Mouse (Mus musculus) hindbrain, embryonic 11.5 days (tissue): ENCODE measurements around the gene Tmem33. TPM values are rescaled to one million over a fixed set of nuclear protein-coding genes. Genes with fewer than 3 reads are reported as not detected.

ENCODE experiments used
- ATAC-seq: fragments of 200-750 bp; cut with Nextera tagmentation; 2 replicates; pipeline ENCODE4 v1.8.0; 2017; ENCODE audit warnings: mild to moderate bottlenecking, moderate TSS enrichment, moderate library complexity; ENCODE audit not compliant: low FRiP score
- DNase-seq: peaks from one replicate; pipeline ENCODE4 v3.0.0-alpha.2; 2015; ENCODE audit warnings: low spot score
- H3K27ac ChIP-seq: fragments of 300-500 bp; sonication (generic); 2 replicates; pipeline ENCODE4 v1.5.1; 2014; ENCODE audit warnings: mild to moderate bottlenecking, low read depth, low read length
- H3K27me3 ChIP-seq: fragments of 300-500 bp; sonication (generic); 2 replicates; pipeline ENCODE4 v1.6.1; 2014; ENCODE audit warnings: mild to moderate bottlenecking, low read length, moderate library complexity, mixed read lengths; ENCODE audit not compliant: control insufficient read depth, insufficient read depth
- H3K36me3 ChIP-seq: fragments of 300-500 bp; sonication (generic); 2 replicates; pipeline ENCODE4 v1.6.1; 2014; ENCODE audit warnings: mild to moderate bottlenecking, low read length, moderate library complexity, mixed read lengths; ENCODE audit not compliant: control insufficient read depth, insufficient read depth
- H3K4me1 ChIP-seq: fragments of 300-500 bp; sonication (generic); replicated peaks from 2 replicates; pipeline ENCODE4 v1.6.1; 2014; ENCODE audit warnings: low read length, mixed read lengths; ENCODE audit not compliant: control insufficient read depth, insufficient read depth
- H3K4me2 ChIP-seq: fragments of 300-500 bp; sonication (generic); replicated peaks from 2 replicates; pipeline ENCODE4 v1.6.1; 2014; ENCODE audit warnings: mild to moderate bottlenecking, low read depth, low read length
- H3K4me3 ChIP-seq: fragments of 300-500 bp; sonication (generic); 2 replicates; pipeline ENCODE4 v1.5.1; 2014; ENCODE audit warnings: low read depth, low read length
- H3K9ac ChIP-seq: fragments of 300-500 bp; sonication (generic); 2 replicates; pipeline ENCODE4 v1.6.1; 2014; ENCODE audit warnings: low read depth, low read length
- H3K9me3 ChIP-seq: fragments of 300-500 bp; sonication (generic); 2 replicates; pipeline ENCODE4 v1.6.1; 2016; ENCODE audit warnings: low read length; ENCODE audit not compliant: control insufficient read depth
- WGBS: fragments of 180-500 bp; shearing (Covaris S2); extraction: QIAGEN DNeasy Blood & Tissue Kit; methylation state at CpG from one replicate; pipeline ENCODE4 v1.1.7; 2014; 5-methylcytosine and 5-hydroxymethylcytosine counted together
- polyA plus RNA-seq: library from polyadenylated mRNA; unstranded; fragments of >200 nt; fragmentation: Nextera tagmentation; extraction: Ambion mirVana; gene quantifications from 2 replicates; pipeline ENCODE4 v1.2.1, GENCODE M21; 2014

Gene Tmem33
- polyA plus RNA-seq, 1 experiment from 2014 or later, result 118 TPM

DNA sequence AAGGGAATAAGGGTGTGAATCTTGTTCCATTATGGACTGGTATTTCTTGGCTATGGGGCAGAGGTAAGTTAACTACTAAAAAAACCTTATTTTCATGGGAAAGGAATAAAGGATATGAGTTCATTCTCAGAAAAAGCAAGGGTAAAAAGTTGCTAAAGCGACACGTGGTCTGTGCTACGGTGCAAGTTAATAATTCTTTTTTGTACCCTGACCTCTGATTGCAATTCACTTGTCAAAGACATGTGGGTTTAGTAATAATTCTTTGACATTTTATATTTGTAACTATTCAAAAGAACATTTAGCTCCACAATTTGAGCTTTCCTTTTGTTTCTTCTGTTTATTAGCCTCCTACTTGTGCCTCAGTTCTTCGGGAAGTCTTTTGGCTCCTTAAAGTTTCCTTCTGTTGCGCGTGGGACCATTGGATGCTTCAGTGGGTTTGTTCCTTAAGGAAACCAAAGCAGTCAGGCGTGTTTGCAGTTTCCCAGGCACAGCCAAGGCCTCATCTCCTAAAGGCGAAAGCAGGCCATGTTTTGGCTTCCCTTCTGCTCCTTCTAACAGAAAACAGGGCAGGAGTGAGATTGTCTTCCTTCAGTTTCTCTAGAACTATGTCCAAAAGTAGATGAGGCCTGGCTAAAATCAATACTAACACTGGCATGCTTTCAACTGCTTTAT, 40.7 kb downstream of the Tmem33 start:
- Histone ChIP-seq H3K9ac (no peak overlapping the region), H3K36me3 (no peaks in the 10 kb centered on the region), H3K27ac (no peak overlapping the region), H3K4me3 (no peak overlapping the region), H3K9me3 (no peaks in the 10 kb centered on the region), H3K4me1 (no peaks in the 10 kb centered on the region), H3K27me3 (no peaks in the 10 kb centered on the region), H3K4me2 (no peak overlapping the region)
- DNase-seq (no peak), ATAC-seq (no peak)
- 94% methylated on average over 8 of the region's 8 CpGs for WGBS

DNA sequence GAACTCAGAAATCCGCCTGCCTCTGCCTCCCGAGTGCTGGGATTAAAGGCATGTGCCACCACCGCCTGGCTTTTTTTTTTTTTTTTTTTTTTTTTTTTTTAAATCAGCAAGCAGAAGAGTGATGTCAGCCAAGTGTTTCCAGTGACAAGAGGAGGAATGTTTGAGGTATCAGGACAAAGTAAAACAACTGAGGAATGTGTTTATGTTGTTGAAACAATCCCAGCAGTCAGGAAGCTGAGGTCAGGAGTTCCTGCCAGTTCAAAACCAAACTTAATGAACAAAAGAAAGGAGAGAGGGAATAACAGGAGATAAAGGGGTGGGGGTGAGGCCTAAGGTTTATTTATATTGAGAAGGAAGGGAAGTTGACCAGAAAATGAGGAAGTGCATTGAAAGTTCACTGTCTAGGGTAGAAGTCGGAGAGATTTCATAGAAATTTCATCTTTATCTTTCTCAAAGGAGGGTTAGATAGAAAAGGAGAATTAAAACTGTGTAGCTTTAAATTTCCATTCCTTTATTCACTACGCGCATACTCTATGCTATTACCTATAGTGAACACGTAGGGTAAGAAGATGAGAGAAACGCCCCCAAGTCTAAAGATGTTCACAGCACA, 41.5 kb downstream of the Tmem33 start:
- H3K27ac ChIP-seq, result no peak overlapping the region

DNA sequence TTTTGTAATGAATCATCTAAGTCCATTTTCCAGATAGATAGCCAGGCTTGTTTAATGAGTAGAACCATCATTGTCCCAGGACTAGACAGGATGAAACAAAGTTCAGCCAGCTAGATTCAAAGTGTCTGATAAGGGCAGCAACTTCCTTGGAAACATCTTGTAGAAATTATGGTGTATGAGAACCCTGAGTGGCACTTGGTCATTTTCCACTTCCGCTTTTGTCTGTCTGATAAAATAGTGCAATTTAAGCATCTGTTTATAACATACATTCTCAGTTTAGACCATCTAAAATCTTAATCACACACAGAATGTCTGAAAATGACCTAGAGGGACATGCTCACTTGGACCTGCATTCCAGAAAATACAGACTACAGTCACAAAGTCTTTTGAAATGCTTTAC, 43.5 kb downstream of the Tmem33 start:
- Histone ChIP-seq H3K4me3 (no peak overlapping the region), H3K27me3 (no peaks in the 10 kb centered on the region), H3K36me3 (no peaks in the 10 kb centered on the region), H3K9me3 (no peaks in the 10 kb centered on the region), H3K27ac (no peak overlapping the region), H3K9ac (no peak overlapping the region), H3K4me2 (no peak overlapping the region), H3K4me1 (no peaks in the 10 kb centered on the region)
- WGBS, result 95% methylated on average over 1 of the region's 1 CpGs
- ATAC-seq, result no peak
- no peak for DNase-seq

More for the DNA sequence above, 41.5 kb downstream of the Tmem33 start:
- Histone ChIP-seq H3K36me3 (no peaks in the 10 kb centered on the region), H3K9ac (no peak overlapping the region), H3K4me1 (no peaks in the 10 kb centered on the region), H3K4me2 (no peak overlapping the region), H3K9me3 (no peaks in the 10 kb centered on the region), H3K27me3 (no peaks in the 10 kb centered on the region), H3K4me3 (no peak overlapping the region)
- ATAC-seq (no peak), DNase-seq (no peak)
- WGBS, result 76% methylated on average over 7 of the region's 8 CpGs

DNA sequence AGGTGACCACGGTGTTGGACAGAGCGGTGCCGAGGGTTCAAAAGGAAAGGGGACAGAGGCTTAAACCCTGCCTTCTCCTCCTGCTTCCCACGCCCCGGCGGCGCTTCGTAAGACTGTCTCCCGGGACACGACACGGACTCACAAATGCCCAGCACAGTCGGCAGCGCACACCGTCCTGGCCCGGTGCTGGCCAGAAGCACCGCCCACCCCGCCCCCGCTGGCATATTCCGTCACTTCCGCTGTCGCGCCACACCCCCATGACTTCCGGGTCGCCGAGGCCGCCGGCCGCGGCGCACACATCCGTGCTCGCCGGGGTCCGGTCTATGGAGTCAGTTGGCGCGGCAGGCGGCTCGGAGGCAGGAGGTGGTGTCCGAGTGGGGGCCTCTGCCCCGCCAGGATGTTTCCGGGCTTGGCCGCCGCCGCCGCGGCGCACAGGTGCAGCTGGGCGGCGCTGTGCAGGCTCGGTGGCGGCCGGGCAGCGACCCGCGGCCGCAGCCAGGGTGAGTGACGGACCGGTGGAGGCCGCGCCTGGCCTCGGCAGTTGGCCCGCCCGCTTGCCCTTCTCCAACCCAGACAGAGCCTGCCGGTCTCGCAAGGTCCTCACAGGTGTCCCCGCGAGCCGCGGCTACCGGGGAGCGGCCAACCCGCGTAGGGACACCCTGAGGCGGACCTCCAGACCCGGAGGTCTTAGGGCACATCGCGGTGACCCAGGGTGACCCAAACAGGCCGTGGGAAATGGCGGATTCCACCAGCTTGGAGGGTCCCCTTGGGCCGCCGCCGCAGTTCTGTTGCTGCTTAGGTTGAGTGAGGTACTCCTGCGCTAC, 46.5 kb downstream of the Tmem33 start, which contains the start of gene Slc30a9:
Gene Slc30a9, plus strand, starts transcription at position 258 of the 824 bp plus-strand sequence.
- peak within 1 kb of the TSS; percentile 89 for H3K9ac ChIP-seq
- no peaks in the 10 kb centered on the region for H3K36me3 ChIP-seq
- under 1% methylated on average over 81 of the region's 83 CpGs for WGBS
- ATAC-seq (peak; percentile 98), DNase-seq (peak; percentile 94)
- H3K9me3 ChIP-seq, result no peaks in the 10 kb centered on the region
- H3K4me2 ChIP-seq, result peak within 1 kb of the TSS; percentile 66
- H3K27me3 ChIP-seq, result no peaks in the 10 kb centered on the region
- H3K27ac ChIP-seq, result peak within 1 kb of the TSS; percentile 78
- peak within 1 kb of the TSS; percentile 88 for H3K4me3 ChIP-seq
- H3K4me1 ChIP-seq, result no peaks in the 10 kb centered on the region; the same call in 1 of the 2 replicates

DNA sequence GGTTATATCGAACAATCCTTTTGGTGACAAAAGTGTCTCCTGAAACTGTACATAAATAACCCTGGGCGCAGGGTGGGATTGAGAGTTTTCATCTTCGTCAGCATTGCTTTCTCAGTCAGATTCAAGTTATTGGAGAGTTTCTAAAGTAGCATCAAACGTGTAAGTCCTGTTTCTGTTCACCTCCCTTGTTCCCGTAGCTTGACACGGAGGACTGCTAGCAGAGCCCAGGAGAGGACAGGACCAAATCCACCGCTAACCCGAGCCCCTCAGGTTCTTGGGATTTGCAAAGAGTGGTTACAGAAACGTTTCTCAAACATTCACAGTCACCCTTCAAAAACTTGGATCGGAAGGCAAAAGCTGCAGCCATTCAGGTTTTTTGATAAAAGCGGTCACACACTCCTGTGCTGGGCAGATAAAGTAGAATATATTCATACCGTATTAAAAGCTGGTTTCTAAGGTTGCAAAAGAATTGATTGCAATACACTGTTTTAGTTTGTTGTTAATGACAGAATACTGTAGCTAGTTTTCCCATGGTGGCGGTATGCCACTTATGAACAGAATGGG, 47.4 kb downstream of the Tmem33 start:
- WGBS, result 37% methylated on average over 13 of the region's 13 CpGs
- peak overlapping the region; percentile 89 for H3K9ac ChIP-seq
- H3K4me1 ChIP-seq, result no peaks in the 10 kb centered on the region; the same call in 1 of the 2 replicates
- H3K9me3 ChIP-seq, result no peaks in the 10 kb centered on the region
- no peak overlapping the region for H3K27ac ChIP-seq
- DNase-seq, result peak; percentile 30
- H3K27me3 ChIP-seq, result no peaks in the 10 kb centered on the region
- H3K4me2 ChIP-seq, result peak overlapping the region; percentile 66
- no peak for ATAC-seq
- H3K36me3 ChIP-seq, result no peaks in the 10 kb centered on the region
- peak overlapping the region; percentile 88 for H3K4me3 ChIP-seq

DNA sequence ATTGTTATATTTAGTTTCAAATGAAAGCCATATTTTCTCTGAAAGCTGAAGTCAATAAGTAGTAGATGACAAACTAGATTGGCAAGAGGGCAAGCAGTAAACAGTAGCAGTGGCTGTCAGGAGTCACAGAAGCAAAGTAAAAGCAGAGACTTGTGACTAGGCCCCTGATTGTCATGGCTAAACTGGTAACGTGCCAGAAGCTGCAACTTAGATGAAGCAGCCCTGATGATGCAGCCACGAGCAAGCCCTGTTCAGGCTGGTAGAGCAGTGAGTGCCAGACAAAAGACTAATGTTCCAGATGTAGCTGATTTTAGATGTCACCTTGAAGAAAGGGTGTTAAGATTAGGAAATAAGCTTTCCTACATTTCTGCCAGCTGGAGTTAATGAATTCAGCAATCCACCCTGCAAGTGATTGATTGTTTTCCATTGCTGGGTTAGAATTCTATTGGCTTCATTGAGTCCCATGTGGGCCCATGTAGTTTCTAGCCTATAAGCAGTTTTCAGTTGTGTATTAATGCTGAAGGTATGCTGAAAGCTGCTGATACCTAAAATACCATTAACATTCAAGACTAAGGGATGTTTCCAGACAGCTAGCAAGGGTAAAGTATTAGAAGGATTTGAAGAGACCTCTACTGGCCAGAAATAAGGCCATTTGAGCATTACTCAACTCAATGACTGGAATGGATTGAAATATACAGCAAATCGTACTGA, 51.6 kb downstream of the Tmem33 start:
- Histone ChIP-seq H3K9me3 (no peaks in the 10 kb centered on the region), H3K36me3 (no peaks in the 10 kb centered on the region), H3K27me3 (no peaks in the 10 kb centered on the region), H3K9ac (no peak overlapping the region), H3K4me1 (no peaks in the 10 kb centered on the region; the same call in 1 of the 2 replicates), H3K4me2 (no peak overlapping the region), H3K27ac (no peak overlapping the region), H3K4me3 (no peak overlapping the region)
- ATAC-seq, result no peak
- 74% methylated on average over 3 of the region's 3 CpGs for WGBS
- no peak for DNase-seq

DNA sequence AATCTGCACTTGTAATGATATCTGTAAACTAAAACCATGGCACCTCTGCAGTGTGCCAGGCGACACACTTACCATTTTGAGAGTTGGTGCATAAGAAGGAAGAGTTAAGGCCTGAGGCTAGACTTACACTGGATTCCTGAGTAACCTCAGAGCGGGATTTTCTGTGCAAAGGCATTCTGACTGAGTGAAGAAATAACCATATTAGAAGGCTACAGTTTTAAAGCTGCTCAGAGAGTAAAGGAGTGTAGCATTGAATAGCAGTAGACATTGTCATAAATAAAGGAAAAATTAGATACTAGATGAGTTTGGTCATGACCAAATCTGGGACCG, 52.1 kb downstream of the Tmem33 start:
- 97% methylated on average over 3 of the region's 3 CpGs for whole genome bisulfite sequencing
- no peak overlapping the region for H3K4me3 ChIP-seq

DNA sequence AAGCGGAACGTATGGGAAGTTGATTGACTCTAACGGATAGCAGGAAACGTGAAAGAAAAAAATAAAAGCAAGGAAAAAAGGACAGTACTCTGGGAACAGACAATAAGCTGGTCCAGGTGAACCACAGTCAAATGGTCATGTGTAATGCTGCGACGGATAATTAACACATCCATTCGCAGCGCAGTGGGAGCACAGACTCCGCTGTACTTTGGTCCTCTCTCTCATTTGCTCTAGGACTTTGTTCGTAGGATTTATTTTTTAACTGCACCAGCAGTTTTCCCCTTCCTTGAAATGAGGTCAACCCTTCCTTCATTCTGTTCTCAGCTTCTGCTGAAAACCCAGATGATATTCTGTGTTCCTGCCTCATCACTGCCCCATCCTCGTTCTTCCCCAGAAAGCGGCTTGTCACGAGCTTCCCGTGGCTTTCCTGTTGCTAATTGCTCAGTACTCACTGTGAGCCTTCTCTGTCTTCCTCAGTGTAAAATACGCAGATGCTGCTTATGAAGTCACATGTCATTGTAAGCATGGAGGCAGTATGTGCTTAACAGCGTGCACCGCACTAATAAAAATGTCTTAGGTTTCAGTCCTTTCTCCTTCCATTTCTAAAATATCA, 61.4 kb downstream of the Tmem33 start:
- WGBS, result 92% methylated on average over 17 of the region's 17 CpGs
- Histone ChIP-seq H3K27ac (no peak overlapping the region), H3K36me3 (peaks cover 4% of the 10 kb centered on the region; the same call in 1 of the 2 replicates), H3K9me3 (no peaks in the 10 kb centered on the region), H3K9ac (no peak overlapping the region), H3K4me2 (no peak overlapping the region), H3K4me3 (no peak overlapping the region), H3K4me1 (no peaks in the 10 kb centered on the region), H3K27me3 (no peaks in the 10 kb centered on the region)
- DNase-seq, result no peak
- ATAC-seq, result no peak

More for the DNA sequence above, 52.1 kb downstream of the Tmem33 start:
- Histone ChIP-seq H3K36me3 (no peaks in the 10 kb centered on the region), H3K4me2 (no peak overlapping the region), H3K9ac (no peak overlapping the region), H3K9me3 (no peaks in the 10 kb centered on the region), H3K27ac (no peak overlapping the region), H3K27me3 (no peaks in the 10 kb centered on the region), H3K4me1 (no peaks in the 10 kb centered on the region; the same call in 1 of the 2 replicates)
- ATAC-seq (no peak), DNase-seq (no peak)
